Mouse (Mus musculus): ENCODE data around the gene Matn3.

Gene Matn3

GRCm38 (mm10) chr12:8947714-8948464 is at the start of gene Matn3:
Gene Matn3, plus strand, starts transcription at chr12:8947929.
- peak in 1 of 2 experiments; percentile 31 for DNase-seq (ENCODE audit: low spot score in 2 of 2)

GRCm38 (mm10) chr12:8898879-8899785 is 48.6 kb upstream of the Matn3 start:
- no peak for DNase-seq (ENCODE audit: low spot score in 2 of 2)

GRCm38 (mm10) chr12:8900107-8900698 is 47.5 kb upstream of the Matn3 start:
- DNase-seq (ENCODE audit: low spot score in 2 of 2): no peak

- DNase-seq (ENCODE audit: low spot score in 2 of 2): no peak
Measured at GRCm38 (mm10) chr12:8900919-8901663, 46.6 kb upstream of the Matn3 start.

- no peak for DNase-seq (ENCODE audit: low spot score in 2 of 2)
Measured at GRCm38 (mm10) chr12:8901934-8902333, 45.8 kb upstream of the Matn3 start.

- DNase-seq (ENCODE audit: low spot score in 2 of 2): no peak
Measured at GRCm38 (mm10) chr12:8902479-8902878, 45.2 kb upstream of the Matn3 start.

GRCm38 (mm10) chr12:8912860-8913685 is 34.7 kb upstream of the Matn3 start:
- DNase-seq (ENCODE audit: low spot score in 2 of 2): no peak

GRCm38 (mm10) chr12:8913701-8914340 is 33.9 kb upstream of the Matn3 start:
- DNase-seq (ENCODE audit: low spot score in 2 of 2): no peak

GRCm38 (mm10) chr12:8916378-8916777 is 31.4 kb upstream of the Matn3 start:
- DNase-seq (ENCODE audit: low spot score in 2 of 2): no peak

- no peak for DNase-seq (ENCODE audit: low spot score in 2 of 2)
Measured at GRCm38 (mm10) chr12:8919231-8919630, 28.5 kb upstream of the Matn3 start.

- DNase-seq (ENCODE audit: low spot score in 2 of 2): no peak
Measured at GRCm38 (mm10) chr12:8920996-8921393, 26.7 kb upstream of the Matn3 start.

- DNase-seq (ENCODE audit: low spot score in 2 of 2): peak; percentile 92 to 94
Measured at GRCm38 (mm10) chr12:8921394-8922368, 26.0 kb upstream of the Matn3 start, which contains the start of gene Laptm4a. Gene Laptm4a, plus strand, starts transcription at chr12:8921664.

- DNase-seq (ENCODE audit: low spot score in 2 of 2): no peak
Measured at GRCm38 (mm10) chr12:8922369-8923124, 25.2 kb upstream of the Matn3 start.

- peak in 1 of 2 experiments; percentile 19 for DNase-seq (ENCODE audit: low spot score in 2 of 2)
Measured at GRCm38 (mm10) chr12:8923125-8923410, 24.7 kb upstream of the Matn3 start.

GRCm38 (mm10) chr12:8923603-8924002 is 24.1 kb upstream of the Matn3 start:
- no peak for DNase-seq (ENCODE audit: low spot score in 2 of 2)

GRCm38 (mm10) chr12:8927652-8928051 is 20.1 kb upstream of the Matn3 start:
- no peak for DNase-seq (ENCODE audit: low spot score in 2 of 2)

GRCm38 (mm10) chr12:8928766-8929165 is 19.0 kb upstream of the Matn3 start:
- no peak for DNase-seq (ENCODE audit: low spot score in 2 of 2)

- no peak for DNase-seq (ENCODE audit: low spot score in 2 of 2)
Measured at GRCm38 (mm10) chr12:8931083-8931482, 16.6 kb upstream of the Matn3 start.

Measured in spleen, postnatal 14 days (tissue).